Comparison of ENCODE assay signal across 8 mouse cellular contexts in the genomic region with DNA sequence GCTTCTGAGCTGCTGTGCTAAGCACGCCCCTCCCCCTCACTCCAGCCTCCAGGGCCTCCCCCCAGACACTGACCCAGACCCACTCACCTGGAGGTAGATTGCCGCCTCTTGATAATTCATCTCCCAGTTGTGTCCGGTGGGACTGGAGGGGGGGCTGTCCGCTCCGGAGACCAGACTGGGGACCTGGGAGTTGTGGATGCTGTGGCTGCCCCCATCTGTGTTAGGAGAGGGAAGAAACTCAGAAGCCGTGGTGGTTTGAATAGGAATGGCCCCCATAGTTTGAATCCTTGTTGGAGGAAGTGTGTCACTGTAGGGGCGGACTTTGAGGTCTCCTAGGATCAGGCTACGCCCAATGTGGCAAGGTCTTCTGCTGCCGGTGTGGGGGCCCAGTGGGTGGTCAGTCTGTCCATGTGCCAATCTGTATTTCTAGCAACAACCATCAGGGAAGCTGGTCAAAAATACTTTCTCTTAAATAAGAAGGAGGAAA. TPM values are rescaled to one million over a fixed set of nuclear protein-coding genes. Genes with fewer than 3 reads are reported as not detected.
DNase-seq lines count a peak whose midpoint lies in the region; ATAC-seq lines count a peak whose summit lies in the region.

No protein-coding gene starts in this region.

- H3K4me3 ChIP-seq in forebrain, embryonic 12.5 days (replicated peaks) = no peak overlapping the region
- no peak overlapping the region for H3K4me3 ChIP-seq in forebrain, embryonic 15.5 days
- no peak overlapping the region for H3K4me3 ChIP-seq in embryonic facial prominence, embryonic 15.5 days (replicated peaks)
- peak overlapping the region; percentile 49 for H3K4me3 ChIP-seq in liver, embryonic 15.5 days (replicated peaks)

- no peak overlapping the region for H3K9ac ChIP-seq in forebrain, embryonic 12.5 days
- H3K9ac ChIP-seq in forebrain, embryonic 15.5 days (replicated peaks) = no peak overlapping the region
- no peak overlapping the region for H3K9ac ChIP-seq in embryonic facial prominence, embryonic 15.5 days
- peak overlapping the region; percentile 18; the same call in 1 of the 2 replicates for H3K9ac ChIP-seq in liver, embryonic 15.5 days

- H3K27ac ChIP-seq in forebrain, embryonic 12.5 days = 0 out of 2 replicates have a peak overlapping the region, but pooled peaks have one; percentile 19
- no peak overlapping the region for H3K27ac ChIP-seq in forebrain, embryonic 15.5 days (replicated peaks)
- peak overlapping the region; percentile 48 for H3K27ac ChIP-seq in embryonic facial prominence, embryonic 15.5 days (replicated peaks)
- peak overlapping the region; percentile 81 for H3K27ac ChIP-seq in liver, embryonic 15.5 days (replicated peaks)

- peaks cover 11% of the 10 kb centered on the region for H3K36me3 ChIP-seq in forebrain, embryonic 12.5 days (replicated peaks)
- peaks cover 9% of the 10 kb centered on the region; the same call in 1 of the 2 replicates for H3K36me3 ChIP-seq in forebrain, embryonic 15.5 days
- H3K36me3 ChIP-seq in embryonic facial prominence, embryonic 15.5 days = peaks cover 18% of the 10 kb centered on the region
- peaks cover 40% of the 10 kb centered on the region for H3K36me3 ChIP-seq in liver, embryonic 15.5 days (replicated peaks)

- H3K9me3 ChIP-seq in forebrain, embryonic 12.5 days = no peaks in the 10 kb centered on the region
- no peaks in the 10 kb centered on the region for H3K9me3 ChIP-seq in forebrain, embryonic 15.5 days
- no peaks in the 10 kb centered on the region for H3K9me3 ChIP-seq in embryonic facial prominence, embryonic 15.5 days (replicated peaks)
- no peaks in the 10 kb centered on the region for H3K9me3 ChIP-seq in liver, embryonic 15.5 days (replicated peaks)

- WGBS in forebrain, embryonic 12.5 days = 73% methylated on average over 9 of the region's 9 CpGs
- WGBS in forebrain, embryonic 15.5 days = 75% methylated on average over 9 of the region's 9 CpGs
- 65% methylated on average over 9 of the region's 9 CpGs for WGBS in embryonic facial prominence, embryonic 15.5 days
- WGBS in liver, embryonic 15.5 days (ENCODE audit: insufficient replicate concordance) = 37% methylated on average over 9 of the region's 9 CpGs

- no peaks in the 10 kb centered on the region for H3K27me3 ChIP-seq in forebrain, embryonic 12.5 days
- H3K27me3 ChIP-seq in forebrain, embryonic 15.5 days = no peaks in the 10 kb centered on the region
- H3K27me3 ChIP-seq in embryonic facial prominence, embryonic 15.5 days = no peaks in the 10 kb centered on the region
- no peaks in the 10 kb centered on the region for H3K27me3 ChIP-seq in liver, embryonic 15.5 days

- peak; percentile 28; the same call in 1 of the 2 replicates for ATAC-seq in forebrain, embryonic 12.5 days (ENCODE audit: low FRiP score)
- ATAC-seq in forebrain, embryonic 15.5 days (replicated peaks) = no peak
- no peak for ATAC-seq in embryonic facial prominence, embryonic 15.5 days (ENCODE audit: insufficient number of reproducible peaks, low FRiP score, low TSS enrichment, low read depth)
- no peak for ATAC-seq in liver, embryonic 15.5 days (ENCODE audit: insufficient read depth)

- H3K4me1 ChIP-seq in forebrain, embryonic 12.5 days = peaks cover 45% of the 10 kb centered on the region
- H3K4me1 ChIP-seq in forebrain, embryonic 15.5 days = peaks cover 28% of the 10 kb centered on the region
- H3K4me1 ChIP-seq in embryonic facial prominence, embryonic 15.5 days = peaks cover 60% of the 10 kb centered on the region
- peaks cover 67% of the 10 kb centered on the region for H3K4me1 ChIP-seq in liver, embryonic 15.5 days (replicated peaks)

- intact Hi-C loops in left cerebral cortex, postnatal 14 days (cut with DNase I) = no loop called here

- peak; percentile 91 for DNase-seq in 416B (ENCODE audit: low read depth)
- DNase-seq in embryo, embryonic 9.5 days (ENCODE audit: extremely low spot score) = no peak
- DNase-seq in left cerebral cortex, postnatal 14 days (ENCODE audit: low spot score in 2 of 2) = no peak
- DNase-seq in B cell, adult 2 months = no peak

- no peak overlapping the region for H3K4me2 ChIP-seq in forebrain, embryonic 12.5 days
- no peak overlapping the region for H3K4me2 ChIP-seq in forebrain, embryonic 15.5 days (replicated peaks)
- H3K4me2 ChIP-seq in embryonic facial prominence, embryonic 15.5 days (replicated peaks) = 0 out of 2 replicates have a peak overlapping the region, but pooled peaks have one; percentile 15
- H3K4me2 ChIP-seq in liver, embryonic 15.5 days = peak overlapping the region; percentile 56

RNA-seq across cellular contexts. Expression of gene Tpcn1, which starts 28.3 kb away (rescaled TPM):
- polyA plus RNA-seq in forebrain, embryonic 12.5 days (2016; fragmentation: Nextera tagmentation; extraction: Ambion mirVana) = 11.8 and 15.1 TPM in 2 replicates
- 17.4 and 19.9 TPM in 2 replicates for polyA plus RNA-seq in forebrain, embryonic 15.5 days (2015; fragmentation: Nextera tagmentation; extraction: Ambion mirVana)
- 28.4 and 28.6 TPM in 2 replicates for polyA plus RNA-seq in embryonic facial prominence, embryonic 15.5 days (2015; fragmentation: Nextera tagmentation; extraction: Ambion mirVana)
- 22.7 and 26.4 TPM in 2 replicates for polyA plus RNA-seq in liver, embryonic 15.5 days (2015; fragmentation: Nextera tagmentation; extraction: Ambion mirVana)
- 10 to 100 TPM; 47.7 to 50.0 TPM for total RNA-seq in left cerebral cortex, postnatal 14 days (2021)

RNA-seq across cellular contexts. Expression of gene Iqcd, which starts 28.6 kb away (rescaled TPM):
- 1.3 and 1.4 TPM in 2 replicates for polyA plus RNA-seq in forebrain, embryonic 12.5 days (2016; fragmentation: Nextera tagmentation; extraction: Ambion mirVana)
- polyA plus RNA-seq in forebrain, embryonic 15.5 days (2015; fragmentation: Nextera tagmentation; extraction: Ambion mirVana) = 1.5 and 2.1 TPM in 2 replicates
- 1.9 and 3.2 TPM in 2 replicates for polyA plus RNA-seq in embryonic facial prominence, embryonic 15.5 days (2015; fragmentation: Nextera tagmentation; extraction: Ambion mirVana)
- polyA plus RNA-seq in liver, embryonic 15.5 days (2015; fragmentation: Nextera tagmentation; extraction: Ambion mirVana) = 0.90 and 1.2 TPM in 2 replicates
- under 1 TPM; 0.22 to 0.59 TPM for total RNA-seq in left cerebral cortex, postnatal 14 days (2021)

RNA-seq across cellular contexts. Expression of gene Slc8b1, which starts 49.2 kb away (rescaled TPM):
- polyA plus RNA-seq in forebrain, embryonic 12.5 days (2016; fragmentation: Nextera tagmentation; extraction: Ambion mirVana) = 2.3 and 2.8 TPM in 2 replicates
- polyA plus RNA-seq in forebrain, embryonic 15.5 days (2015; fragmentation: Nextera tagmentation; extraction: Ambion mirVana) = 2.2 and 2.4 TPM in 2 replicates
- polyA plus RNA-seq in embryonic facial prominence, embryonic 15.5 days (2015; fragmentation: Nextera tagmentation; extraction: Ambion mirVana) = 9.0 and 9.3 TPM in 2 replicates
- polyA plus RNA-seq in liver, embryonic 15.5 days (2015; fragmentation: Nextera tagmentation; extraction: Ambion mirVana) = 7.4 and 8.2 TPM in 2 replicates
- total RNA-seq in left cerebral cortex, postnatal 14 days (2021) = 1 to 10 TPM; 5.2 to 5.4 TPM

RNA-seq across cellular contexts. Expression of gene Rita1, which starts 52.2 kb away (rescaled TPM):
- 13.6 and 16.6 TPM in 2 replicates for polyA plus RNA-seq in forebrain, embryonic 12.5 days (2016; fragmentation: Nextera tagmentation; extraction: Ambion mirVana)
- polyA plus RNA-seq in forebrain, embryonic 15.5 days (2015; fragmentation: Nextera tagmentation; extraction: Ambion mirVana) = 22.4 and 23.0 TPM in 2 replicates
- 15.5 and 15.8 TPM in 2 replicates for polyA plus RNA-seq in embryonic facial prominence, embryonic 15.5 days (2015; fragmentation: Nextera tagmentation; extraction: Ambion mirVana)
- 4.0 TPM in 2 replicates for polyA plus RNA-seq in liver, embryonic 15.5 days (2015; fragmentation: Nextera tagmentation; extraction: Ambion mirVana)
- total RNA-seq in left cerebral cortex, postnatal 14 days (2021) = 10 to 100 TPM; 31.5 to 32.4 TPM

RNA-seq across cellular contexts. Expression of gene Ddx54, which starts 52.4 kb away (rescaled TPM):
- polyA plus RNA-seq in forebrain, embryonic 12.5 days (2016; fragmentation: Nextera tagmentation; extraction: Ambion mirVana) = 50.7 and 52.6 TPM in 2 replicates
- polyA plus RNA-seq in forebrain, embryonic 15.5 days (2015; fragmentation: Nextera tagmentation; extraction: Ambion mirVana) = 46.9 and 49.0 TPM in 2 replicates
- polyA plus RNA-seq in embryonic facial prominence, embryonic 15.5 days (2015; fragmentation: Nextera tagmentation; extraction: Ambion mirVana) = 43.4 and 44.5 TPM in 2 replicates
- 16.2 and 17.7 TPM in 2 replicates for polyA plus RNA-seq in liver, embryonic 15.5 days (2015; fragmentation: Nextera tagmentation; extraction: Ambion mirVana)
- 10 to 100 TPM; 44.5 to 48.0 TPM for total RNA-seq in left cerebral cortex, postnatal 14 days (2021)

Comparison
In these comparisons a context has a peak if more than half of its experiments do, and no peak if none do; other contexts are left out.
1. H3K4me2 ChIP-seq: peak in embryonic facial prominence, embryonic 15.5 days (single experiment) and liver, embryonic 15.5 days (single experiment); none in forebrain, embryonic 12.5 days (single experiment) and forebrain, embryonic 15.5 days (single experiment).